Mouse (Mus musculus): ENCODE results near the gene Ggct.
A peak's percentile ranks its signal among the peaks of the same experiment; 100 is the strongest.

Ggct gene

GRCm38 (mm10) chr6:54952542-54952941, 40.2 kb downstream of the Ggct start:
- no peak for DNase-seq (ENCODE audit: low read depth, low spot score)

GRCm38 (mm10) chr6:54948682-54949081, 44.1 kb downstream of the Ggct start:
- DNase-seq (ENCODE audit: low read depth, low spot score): no peak

- DNase-seq (ENCODE audit: low read depth, low spot score): no peak
Observed at GRCm38 (mm10) chr6:54946241-54946953, 46.4 kb downstream of the Ggct start.

GRCm38 (mm10) chr6:54944551-54944950, 48.2 kb downstream of the Ggct start:
- DNase-seq (ENCODE audit: low read depth, low spot score): peak; percentile 21

- peak; percentile 32 for DNase-seq (ENCODE audit: low read depth, low spot score)
Observed at GRCm38 (mm10) chr6:54943753-54944152, 49.0 kb downstream of the Ggct start.

GRCm38 (mm10) chr6:54943292-54943691, 49.5 kb downstream of the Ggct start:
- DNase-seq (ENCODE audit: low read depth, low spot score): peak; percentile 39

- DNase-seq (ENCODE audit: low read depth, low spot score): no peak
Observed at GRCm38 (mm10) chr6:54941149-54941548, 51.6 kb downstream of the Ggct start.

GRCm38 (mm10) chr6:54940126-54940525, 52.6 kb downstream of the Ggct start:
- no peak for DNase-seq (ENCODE audit: low read depth, low spot score)

GRCm38 (mm10) chr6:54939631-54940030, 53.1 kb downstream of the Ggct start:
- no peak for DNase-seq (ENCODE audit: low read depth, low spot score)

GRCm38 (mm10) chr6:54936496-54936895, 56.3 kb downstream of the Ggct start:
- DNase-seq (ENCODE audit: low read depth, low spot score): no peak

- DNase-seq (ENCODE audit: low read depth, low spot score): peak; percentile 80
Observed at GRCm38 (mm10) chr6:54934930-54935329, 57.8 kb downstream of the Ggct start.

GRCm38 (mm10) chr6:54934313-54934712, 58.4 kb downstream of the Ggct start:
- no peak for DNase-seq (ENCODE audit: low read depth, low spot score)

- DNase-seq (ENCODE audit: low read depth, low spot score): no peak
Observed at GRCm38 (mm10) chr6:54933866-54934265, 58.9 kb downstream of the Ggct start.

- DNase-seq (ENCODE audit: low read depth, low spot score): no peak
Observed at GRCm38 (mm10) chr6:54933216-54933615, 59.5 kb downstream of the Ggct start.
